Mouse (Mus musculus) hindbrain, embryonic 14.5 days (tissue): ENCODE measurements at regions not wholly inside any gene's neighbourhood (a gene's known extent, or its start where the extent isn't known, plus 50 kb on each side); places are given as distances from the start of the nearest gene placed in this dataset.

Experiments
- ATAC-seq: fragments of 200-750 bp; cut with Nextera tagmentation; 2 replicates; pipeline ENCODE4 v1.8.0; 2017; ENCODE audit warnings: moderate number of reproducible peaks, mild to moderate bottlenecking, moderate TSS enrichment, moderate library complexity; ENCODE audit not compliant: low FRiP score
- DNase-seq: peaks from one replicate; pipeline ENCODE4 v3.0.0-alpha.2; 2015; ENCODE audit warnings: low spot score
- H3K27ac ChIP-seq: fragments of 300-500 bp; sonication (generic); 2 replicates; pipeline ENCODE4 v1.5.1; 2014; ENCODE audit warnings: mild to moderate bottlenecking, moderate library complexity
- H3K27me3 ChIP-seq: fragments of 300-500 bp; sonication (generic); 2 replicates; pipeline ENCODE4 v1.6.1; 2014; ENCODE audit warnings: mild to moderate bottlenecking, low read length, mixed read lengths; ENCODE audit not compliant: control insufficient read depth, insufficient read depth
- H3K36me3 ChIP-seq: fragments of 300-500 bp; sonication (generic); replicated peaks from 2 replicates; pipeline ENCODE4 v1.6.1; 2014; ENCODE audit not compliant: control insufficient read depth, insufficient read depth
- H3K4me1 ChIP-seq: fragments of 300-500 bp; sonication (generic); replicated peaks from 2 replicates; pipeline ENCODE4 v1.6.1; 2014; ENCODE audit warnings: antibody characterized with exemption, low read length, mixed read lengths; ENCODE audit not compliant: control insufficient read depth, insufficient read depth
- H3K4me2 ChIP-seq: fragments of 300-500 bp; sonication (generic); replicated peaks from 2 replicates; pipeline ENCODE4 v1.6.1; 2014; ENCODE audit warnings: mild to moderate bottlenecking, moderate library complexity
- H3K4me3 ChIP-seq: fragments of 300-500 bp; sonication (generic); replicated peaks from 2 replicates; pipeline ENCODE4 v1.5.1; 2014; ENCODE audit warnings: mild to moderate bottlenecking, low read length
- H3K9ac ChIP-seq: fragments of 300-500 bp; sonication (generic); 2 replicates; pipeline ENCODE4 v1.6.1; 2014
- H3K9me3 ChIP-seq: fragments of 300-500 bp; sonication (generic); 2 replicates; pipeline ENCODE4 v1.6.1; 2016; ENCODE audit warnings: low read length; ENCODE audit not compliant: control insufficient read depth
- WGBS: fragments of 180-500 bp; shearing (Covaris S2); extraction: QIAGEN DNeasy Blood & Tissue Kit; methylation state at CpG from one replicate; pipeline ENCODE4 v1.1.7; 2014; 5-methylcytosine and 5-hydroxymethylcytosine counted together

GRCm38 (mm10) chr5:51679884-51680283 is 112.4 kb upstream of the Ppargc1a start:
- Histone ChIP-seq H3K36me3 (no peaks in the 10 kb centered on the region), H3K27me3 (no peaks in the 10 kb centered on the region), H3K4me2 (no peak overlapping the region), H3K4me3 (no peak overlapping the region), H3K4me1 (no peaks in the 10 kb centered on the region), H3K27ac (no peak overlapping the region), H3K9me3 (no peaks in the 10 kb centered on the region), H3K9ac (no peak overlapping the region)
- 66% methylated on average over 4 of the region's 4 CpGs for WGBS
- peak; percentile 65; the same call in 1 of the 2 replicates for ATAC-seq
- no peak for DNase-seq

GRCm38 (mm10) chr5:51671190-51671589 is 103.7 kb upstream of the Ppargc1a start:
- WGBS = 94% methylated on average over 5 of the region's 5 CpGs
- H3K4me3 ChIP-seq = no peak overlapping the region
- ATAC-seq = no peak

GRCm38 (mm10) chr5:51665241-51665640 is 97.7 kb upstream of the Ppargc1a start:
- ATAC-seq (no peak), DNase-seq (no peak)
- H3K4me3 ChIP-seq = no peak overlapping the region
- WGBS = 86% methylated on average over 6 of the region's 6 CpGs
- no peaks in the 10 kb centered on the region for H3K4me1 ChIP-seq
- no peaks in the 10 kb centered on the region for H3K9me3 ChIP-seq
- H3K27me3 ChIP-seq = no peaks in the 10 kb centered on the region
- no peaks in the 10 kb centered on the region for H3K36me3 ChIP-seq
- H3K27ac ChIP-seq = no peak overlapping the region
- H3K4me2 ChIP-seq = no peak overlapping the region
- H3K9ac ChIP-seq = no peak overlapping the region

More at GRCm38 (mm10) chr5:51671190-51671589, 103.7 kb upstream of the Ppargc1a start:
- Histone ChIP-seq H3K4me1 (no peaks in the 10 kb centered on the region), H3K9ac (no peak overlapping the region), H3K36me3 (no peaks in the 10 kb centered on the region), H3K9me3 (no peaks in the 10 kb centered on the region), H3K4me2 (no peak overlapping the region), H3K27ac (no peak overlapping the region), H3K27me3 (no peaks in the 10 kb centered on the region)
- DNase-seq = no peak

GRCm38 (mm10) chr5:51658232-51658896 is 90.8 kb upstream of the Ppargc1a start:
- Histone ChIP-seq H3K36me3 (no peaks in the 10 kb centered on the region), H3K4me1 (no peaks in the 10 kb centered on the region), H3K9me3 (no peaks in the 10 kb centered on the region), H3K27ac (no peak overlapping the region), H3K4me3 (no peak overlapping the region), H3K4me2 (no peak overlapping the region), H3K9ac (no peak overlapping the region), H3K27me3 (no peaks in the 10 kb centered on the region)
- 25% methylated on average over 6 of the region's 6 CpGs for whole genome bisulfite sequencing
- DNase-seq (no peak), ATAC-seq (no peak)

- no peaks in the 10 kb centered on the region for H3K4me1 ChIP-seq
- no peak overlapping the region for H3K4me2 ChIP-seq
- H3K4me3 ChIP-seq = no peak overlapping the region
- ATAC-seq = no peak
- H3K27me3 ChIP-seq = no peaks in the 10 kb centered on the region
- no peak overlapping the region for H3K27ac ChIP-seq
- H3K9me3 ChIP-seq = no peaks in the 10 kb centered on the region
- no peaks in the 10 kb centered on the region for H3K36me3 ChIP-seq
- no peak for DNase-seq
- WGBS = 90% methylated on average over 2 of the region's 2 CpGs
- H3K9ac ChIP-seq = no peak overlapping the region
These were observed 86.0 kb upstream of the Ppargc1a start for GRCm38 (mm10) chr5:51653507-51653906.

GRCm38 (mm10) chr5:51624400-51624799 is 56.9 kb upstream of the Ppargc1a start:
- H3K4me2 ChIP-seq = no peak overlapping the region
- ATAC-seq (no peak), DNase-seq (no peak)
- WGBS = 66% methylated on average over 5 of the region's 5 CpGs
- no peak overlapping the region for H3K4me3 ChIP-seq
- no peaks in the 10 kb centered on the region for H3K27me3 ChIP-seq
- H3K27ac ChIP-seq = no peak overlapping the region
- no peaks in the 10 kb centered on the region for H3K36me3 ChIP-seq
- no peak overlapping the region for H3K9ac ChIP-seq
- H3K4me1 ChIP-seq = no peaks in the 10 kb centered on the region
- no peaks in the 10 kb centered on the region for H3K9me3 ChIP-seq
